Mouse (Mus musculus) E14TG2a.4 (cell line): ENCODE measurements around the gene Strbp.

Experiments
- H3K27me3 ChIP-seq: 2 replicates; pipeline ENCODE4 v1.6.1; 2014; ENCODE audit warnings: low read length, control low read depth; ENCODE audit not compliant: insufficient read depth
- H3K36me3 ChIP-seq: 2 replicates; pipeline ENCODE4 v1.6.1; 2014; ENCODE audit warnings: low read length, control low read depth; ENCODE audit not compliant: insufficient read depth
- H3K4me1 ChIP-seq: replicated peaks from 2 replicates; pipeline ENCODE4 v1.6.1; 2014; ENCODE audit warnings: low read depth, low read length, control low read depth
- H3K4me3 ChIP-seq: replicated peaks from 2 replicates; pipeline ENCODE4 v1.5.1; 2014; ENCODE audit warnings: mild to moderate bottlenecking, low read length
- H3K9me3 ChIP-seq: 2 replicates; pipeline ENCODE4 v1.6.1; 2014; ENCODE audit warnings: low read length, control low read depth
- CTCF ChIP-seq: conservative IDR thresholded peaks from 2 replicates; pipeline ENCODE4 v1.5.1; 2014; ENCODE audit warnings: low read length
- NANOG ChIP-seq: IDR thresholded peaks from 2 replicates; pipeline ENCODE4 v1.6.1; 2014; ENCODE audit warnings: borderline replicate concordance, low read length, mixed read lengths
- POU5F1 ChIP-seq: IDR thresholded peaks from 2 replicates; pipeline ENCODE4 v1.6.1; 2014; ENCODE audit warnings: low read length, borderline replicate concordance

Strbp gene

DNA sequence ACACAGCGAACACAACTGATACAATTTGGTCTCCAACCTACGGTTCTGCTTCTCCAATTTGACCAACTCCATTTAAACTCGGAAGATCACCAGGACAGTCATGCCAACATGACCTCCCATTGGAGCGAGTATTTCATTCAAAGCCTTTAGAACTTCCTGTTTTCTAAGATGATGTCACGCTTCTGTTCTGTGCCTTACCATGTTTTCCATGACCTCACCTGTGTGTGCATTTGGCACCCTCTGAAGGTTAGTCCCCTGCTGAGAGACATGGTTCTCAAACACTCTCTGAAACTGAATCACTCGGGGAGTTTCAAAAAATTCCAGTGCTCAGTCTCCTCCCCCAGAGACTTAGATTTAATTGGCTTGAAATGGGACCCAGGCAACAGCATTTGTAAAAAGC is 12.6 kb upstream of the Strbp start:
- Histone ChIP-seq H3K4me1 (peaks cover 12% of the 10 kb centered on the region), H3K9me3 (no peaks in the 10 kb centered on the region), H3K4me3 (no peak overlapping the region), H3K36me3 (no peaks in the 10 kb centered on the region), H3K27me3 (peaks cover 29% of the 10 kb centered on the region)
- no peak for TF ChIP-seq CTCF
- TF ChIP-seq POU5F1, result no peak
- TF ChIP-seq NANOG, result no peak

DNA sequence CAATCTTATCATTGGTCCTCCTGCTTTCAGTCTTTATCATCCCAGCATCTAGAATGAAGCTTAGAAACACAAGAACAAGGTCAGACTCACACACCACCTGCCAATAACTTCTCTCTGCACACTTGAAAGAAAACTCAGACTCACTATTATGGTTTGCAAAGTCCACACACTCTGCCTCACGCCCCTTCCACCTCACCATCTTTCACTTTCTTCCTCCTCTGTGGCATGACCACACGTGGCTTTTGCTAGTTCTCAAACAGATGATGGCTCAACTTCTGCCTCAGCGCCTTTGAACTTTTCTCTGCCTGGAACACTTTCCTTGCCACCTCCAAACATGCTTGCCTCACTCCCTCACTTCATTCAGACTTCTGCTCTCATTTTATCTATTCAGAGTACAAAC is 11.7 kb upstream of the Strbp start:
- peaks cover 12% of the 10 kb centered on the region for H3K4me1 ChIP-seq
- TF ChIP-seq POU5F1, result no peak
- TF ChIP-seq CTCF, result no peak
- TF ChIP-seq NANOG, result no peak

DNA sequence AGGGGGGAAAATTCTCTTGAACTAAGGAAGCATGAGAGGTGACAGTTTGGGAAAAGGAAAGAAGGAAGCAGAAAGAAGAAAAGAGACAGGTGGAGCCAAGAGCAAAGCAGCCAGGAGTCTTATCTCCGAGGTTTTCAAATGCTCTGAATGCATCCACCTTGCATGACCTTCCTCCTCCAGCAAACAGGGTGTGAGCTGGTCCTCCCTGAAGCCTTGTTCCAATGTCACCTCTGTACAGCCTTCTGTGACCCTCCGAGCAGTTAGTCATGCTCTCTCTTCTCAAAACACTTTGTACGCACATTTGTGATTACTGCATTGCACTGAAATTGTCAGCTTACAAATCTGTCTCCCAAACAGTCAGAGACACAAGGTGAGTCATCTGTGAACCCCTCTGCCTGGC is 9.4 kb upstream of the Strbp start:
- Histone ChIP-seq H3K27me3 (peaks cover 32% of the 10 kb centered on the region), H3K9me3 (no peaks in the 10 kb centered on the region), H3K4me1 (peaks cover 12% of the 10 kb centered on the region), H3K4me3 (no peak overlapping the region), H3K36me3 (no peaks in the 10 kb centered on the region)
- TF ChIP-seq NANOG (no peak), CTCF (no peak), POU5F1 (no peak)

More for the DNA sequence above, 11.7 kb upstream of the Strbp start:
- Histone ChIP-seq H3K27me3 (peaks cover 29% of the 10 kb centered on the region), H3K4me3 (no peak overlapping the region), H3K9me3 (no peaks in the 10 kb centered on the region), H3K36me3 (no peaks in the 10 kb centered on the region)

GRCm38 (mm10) chr2:37708835-37709234 is 5.2 kb upstream of the Strbp start:
- TF ChIP-seq NANOG (no peak), POU5F1 (no peak), CTCF (no peak)
- peaks cover 24% of the 10 kb centered on the region for H3K4me1 ChIP-seq
- H3K9me3 ChIP-seq, result no peaks in the 10 kb centered on the region
- H3K27me3 ChIP-seq, result peaks cover 10% of the 10 kb centered on the region
- no peaks in the 10 kb centered on the region for H3K36me3 ChIP-seq
- no peak overlapping the region for H3K4me3 ChIP-seq

GRCm38 (mm10) chr2:37704141-37704760 is 592 bp upstream of the Strbp start:
- TF ChIP-seq CTCF, result no peak
- TF ChIP-seq NANOG, result no peak
- no peak for TF ChIP-seq POU5F1
- H3K4me3 ChIP-seq, result peak overlapping the region; percentile 94
- H3K4me1 ChIP-seq, result peaks cover 25% of the 10 kb centered on the region
- no peaks in the 10 kb centered on the region for H3K9me3 ChIP-seq
- peaks cover 5% of the 10 kb centered on the region; the same call in 1 of the 2 replicates for H3K36me3 ChIP-seq
- peaks cover 13% of the 10 kb centered on the region; the same call in 1 of the 2 replicates for H3K27me3 ChIP-seq

GRCm38 (mm10) chr2:37702301-37703172 is 1.1 kb downstream of the Strbp start:
- no peaks in the 10 kb centered on the region for H3K9me3 ChIP-seq
- H3K27me3 ChIP-seq, result peaks cover 13% of the 10 kb centered on the region; the same call in 1 of the 2 replicates
- H3K4me3 ChIP-seq, result peak overlapping the region; percentile 94
- peaks cover 25% of the 10 kb centered on the region for H3K4me1 ChIP-seq
- TF ChIP-seq POU5F1, result no peak
- TF ChIP-seq NANOG, result no peak
- no peak for TF ChIP-seq CTCF
- peaks cover 5% of the 10 kb centered on the region; the same call in 1 of the 2 replicates for H3K36me3 ChIP-seq

DNA sequence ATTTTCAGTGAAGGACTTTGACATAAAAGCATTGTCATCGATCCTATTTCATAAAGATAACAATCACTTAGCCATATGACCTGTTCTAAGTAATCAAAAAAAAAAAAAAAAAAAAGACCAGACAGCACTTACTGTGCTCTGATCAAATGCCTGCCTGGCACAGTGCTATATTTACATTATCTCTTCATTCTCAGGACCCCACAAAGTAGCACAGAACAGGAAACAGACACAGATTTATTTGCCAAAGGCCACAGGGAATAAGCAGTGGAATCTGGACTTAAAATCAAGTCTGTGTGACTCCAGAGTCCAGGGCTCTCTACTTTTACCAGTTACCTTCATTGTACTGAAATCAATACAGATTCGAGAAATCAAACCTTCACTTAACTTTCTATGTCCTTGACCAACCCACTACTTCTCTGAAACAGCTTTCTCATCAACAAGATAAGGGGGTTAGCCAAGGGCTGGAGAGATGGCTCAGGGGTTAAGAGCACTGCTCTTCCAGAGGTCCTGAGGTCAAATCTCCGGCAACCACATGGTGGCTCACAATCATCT is 14.5 kb downstream of the Strbp start:
- no peak for TF ChIP-seq NANOG
- no peak for TF ChIP-seq CTCF
- no peak for TF ChIP-seq POU5F1
- Histone ChIP-seq H3K4me3 (no peak overlapping the region), H3K36me3 (no peaks in the 10 kb centered on the region), H3K27me3 (no peaks in the 10 kb centered on the region), H3K9me3 (no peaks in the 10 kb centered on the region), H3K4me1 (peaks cover 10% of the 10 kb centered on the region; the same call in 1 of the 2 replicates)

- Histone ChIP-seq H3K27me3 (no peaks in the 10 kb centered on the region), H3K4me1 (peaks cover 10% of the 10 kb centered on the region; the same call in 1 of the 2 replicates), H3K9me3 (no peaks in the 10 kb centered on the region), H3K36me3 (no peaks in the 10 kb centered on the region), H3K4me3 (no peak overlapping the region)
- TF ChIP-seq CTCF (no peak), POU5F1 (no peak), NANOG (no peak)
These were observed 16.6 kb downstream of the Strbp start for GRCm38 (mm10) chr2:37687031-37687430.
